Mouse (Mus musculus) left cerebral cortex, adult 18-20 months (tissue): ENCODE measurements at regions not wholly inside any gene's neighbourhood (a gene's known extent, or its start where the extent isn't known, plus 50 kb on each side); places are given as distances from the start of the nearest gene placed in this dataset.

Experiments used
- DNase-seq, 2 experiments: peaks; one replicate each; pipeline ENCODE4 v3.0.0; 2021 to 2022; ENCODE audit warnings: low spot score in 2 of 2, mixed read lengths in 1 of 2

DNA sequence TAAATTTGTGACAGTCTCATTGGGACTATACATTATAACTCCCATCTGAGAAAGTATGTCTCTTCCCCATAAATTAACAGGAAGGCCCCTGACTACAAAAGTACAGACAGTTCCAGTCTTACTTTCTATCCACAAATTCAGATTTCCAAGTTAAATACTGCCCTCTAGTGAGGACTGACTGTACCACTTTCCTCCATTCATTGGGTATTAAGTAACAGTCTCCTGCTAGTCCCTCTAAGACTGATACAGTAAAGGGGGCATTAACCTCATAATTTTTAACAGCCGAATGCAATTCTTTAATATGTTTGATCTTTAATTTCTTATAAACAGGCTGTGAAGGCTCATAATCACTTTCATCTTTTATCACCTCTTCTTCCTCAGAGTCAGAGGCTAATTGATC lies 131.0 kb upstream of the Adcyap1 start:
- DNase-seq: peak in 1 of 2 experiments; percentile 7

DNA sequence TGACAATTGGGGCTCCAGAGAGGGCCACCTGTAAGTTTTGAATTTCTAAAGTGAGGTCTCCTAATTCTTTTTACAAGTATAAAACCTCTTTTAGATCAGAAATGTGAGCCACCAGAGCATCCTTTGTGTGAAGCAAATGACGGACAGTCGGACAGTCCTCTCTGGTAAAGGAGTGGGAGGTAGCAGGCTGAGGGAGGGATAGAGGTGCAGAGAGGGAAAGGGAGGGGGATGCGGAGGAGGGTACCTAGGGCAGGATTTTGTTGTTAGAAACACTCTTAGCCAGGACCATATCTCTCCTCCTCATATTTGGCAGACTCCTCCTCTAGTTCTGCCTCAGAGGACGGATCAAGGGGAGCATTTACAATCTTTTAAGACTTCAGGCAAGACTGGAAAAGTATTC lies 130.3 kb upstream of the Adcyap1 start:
- peak in 1 of 2 experiments; percentile 34 for DNase-seq

DNA sequence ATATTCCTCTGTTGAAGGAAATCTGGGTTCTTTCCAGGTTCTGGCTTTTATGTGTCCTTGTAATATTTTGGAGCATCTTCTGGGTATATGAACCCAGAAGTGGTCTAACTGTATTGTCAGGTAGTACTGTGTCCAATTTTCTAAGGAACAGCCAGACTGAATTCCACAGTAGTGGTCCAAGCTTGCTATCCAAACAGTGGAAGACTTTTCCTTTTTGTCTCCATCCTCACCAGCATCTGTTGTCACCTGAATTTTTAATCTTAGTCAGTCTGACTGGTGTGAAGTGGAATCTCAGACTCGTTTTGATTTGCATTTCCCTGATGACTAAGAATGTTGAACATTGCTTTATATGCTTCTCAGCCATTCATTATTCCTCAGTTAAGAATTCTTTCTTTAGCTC lies 114.8 kb upstream of the Adcyap1 start:
- DNase-seq: no peak

DNA sequence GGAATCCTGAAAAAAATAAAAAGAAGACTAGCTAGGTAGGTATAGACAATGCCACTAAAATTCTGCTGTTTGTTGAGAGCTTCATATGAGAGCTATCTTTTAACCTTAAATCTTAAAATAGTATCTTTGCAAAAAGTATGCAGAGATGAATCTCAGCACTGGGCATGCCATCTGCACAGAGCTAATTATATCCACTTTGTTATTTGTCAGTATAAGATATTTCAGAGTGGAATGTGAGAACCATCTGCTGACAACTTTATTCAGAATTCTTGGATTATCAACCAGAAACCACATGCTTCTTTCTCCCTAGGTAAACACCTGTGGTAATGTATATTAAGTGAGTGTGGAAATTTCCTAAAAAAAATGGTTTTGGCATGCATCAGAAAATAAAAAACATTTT lies 94.3 kb upstream of the Adcyap1 start:
- peak in 1 of 2 experiments; percentile 29 for DNase-seq

DNA sequence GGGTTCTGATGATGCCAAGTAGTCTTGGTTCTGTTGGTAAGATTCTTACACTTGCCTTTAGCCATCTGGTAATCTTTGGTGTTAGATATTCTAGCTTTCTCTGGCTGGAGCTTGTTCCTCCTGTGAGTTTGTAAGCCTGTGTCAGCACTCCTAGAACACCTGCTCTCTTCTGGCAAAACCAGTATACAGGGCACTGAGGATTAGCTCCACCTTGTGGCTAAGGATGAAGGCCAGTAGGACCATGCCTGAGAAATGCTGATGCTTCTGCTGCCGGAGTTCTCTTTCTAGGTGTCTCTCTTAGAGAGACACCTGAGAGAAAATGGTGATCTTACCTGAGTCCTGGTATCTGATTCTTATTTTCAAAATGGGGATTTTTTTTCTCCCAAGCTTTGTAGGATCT lies 58.8 kb upstream of the Adcyap1 start:
- DNase-seq: peak; percentile 17 to 35

DNA sequence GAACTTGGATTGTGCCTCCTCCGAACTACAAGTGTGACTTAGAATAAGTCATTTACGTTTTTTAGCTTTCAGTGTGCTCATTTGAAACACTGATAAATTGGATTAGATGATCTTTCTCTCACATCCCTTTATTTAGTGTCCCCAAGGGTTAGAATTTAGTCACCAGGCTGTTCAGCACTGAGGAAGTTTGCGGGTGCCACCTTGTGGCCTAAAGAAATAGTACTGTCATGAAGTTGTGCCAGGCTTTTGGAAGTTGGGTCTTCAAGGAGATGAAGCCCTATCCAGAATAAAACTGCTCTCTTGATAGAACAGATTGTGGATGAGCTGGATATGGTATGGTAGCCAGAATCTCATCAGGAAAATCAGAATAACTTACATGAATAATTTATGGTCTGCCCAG lies 57.7 kb upstream of the Adcyap1 start:
- peak; percentile 69 to 71 for DNase-seq
